21 mouse cellular contexts compared by ENCODE assay signal in the genomic region with DNA sequence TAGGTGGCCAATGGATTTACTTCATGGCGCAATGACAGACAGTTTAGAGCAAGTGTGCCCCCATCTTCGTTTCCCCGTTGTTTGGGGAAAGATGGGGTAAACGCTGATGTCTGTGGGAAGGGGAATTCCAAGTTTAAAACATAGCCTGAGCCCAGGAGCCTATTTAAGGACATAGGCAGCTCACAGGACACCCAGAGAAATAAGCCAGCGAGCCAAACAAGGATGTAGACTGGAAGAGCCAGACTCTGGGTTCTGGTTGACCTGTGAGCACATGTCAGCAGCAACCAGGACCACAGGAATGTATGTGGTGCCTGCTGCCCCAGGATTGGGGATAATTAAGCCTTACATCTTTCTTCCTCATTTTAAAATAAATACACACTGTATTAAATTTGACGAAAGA.
"Had no signal": no experiment of that assay in that cellular context is flagged by ENCODE, and none has a peak within 500 bp of the region (broad histone marks: within the 10 kb centered on the region; RNA-seq: fewer than 3 reads in every experiment).

No protein-coding gene starts in this region.

- H3K4me3 ChIP-seq: layer of hippocampus, adult 2 months; limb, embryonic 10.5 days; limb, embryonic 13.5 days; liver, embryonic 12.5 days; liver, embryonic 15.5 days; lung, embryonic 15.5 days; midbrain, embryonic 12.5 days had no signal

- H3K9me3 ChIP-seq: limb, embryonic 10.5 days; limb, embryonic 13.5 days; liver, embryonic 12.5 days; liver, embryonic 15.5 days; lung, embryonic 15.5 days; midbrain, embryonic 12.5 days had no signal

- H3K4me2 ChIP-seq: limb, embryonic 13.5 days; liver, embryonic 12.5 days; liver, embryonic 15.5 days; lung, embryonic 15.5 days; midbrain, embryonic 12.5 days had no signal

- H3K27me3 ChIP-seq: limb, embryonic 13.5 days; liver, embryonic 12.5 days; liver, embryonic 15.5 days; lung, embryonic 15.5 days; midbrain, embryonic 12.5 days had no signal

- H3K36me3 ChIP-seq: limb, embryonic 10.5 days; limb, embryonic 13.5 days; liver, embryonic 12.5 days; liver, embryonic 15.5 days; lung, embryonic 15.5 days; midbrain, embryonic 12.5 days had no signal

- H3K9ac ChIP-seq: limb, embryonic 13.5 days; liver, embryonic 12.5 days; liver, embryonic 15.5 days; lung, embryonic 15.5 days; midbrain, embryonic 12.5 days had no signal

- H3K4me1 ChIP-seq: limb, embryonic 10.5 days; liver, embryonic 12.5 days; liver, embryonic 15.5 days; lung, embryonic 15.5 days; midbrain, embryonic 12.5 days had no signal

- H3K27ac ChIP-seq: kidney, postnatal 0 days; layer of hippocampus, adult 2 months; limb, embryonic 10.5 days; limb, embryonic 13.5 days; liver, embryonic 12.5 days; liver, embryonic 15.5 days; lung, embryonic 15.5 days; midbrain, embryonic 12.5 days; stomach, postnatal 0 days had no signal

- DNase-seq: kidney, adult 2 months; kidney, postnatal 25 days; layer of hippocampus, adult 9-11 months; liver; lung, adult 18-20 months; lung, postnatal 10 days; lung, postnatal 36 days; right cerebral cortex, postnatal 4 days; thymus, adult 2 months; thymus, postnatal 14 days; thymus, postnatal 4 days had no signal

- ATAC-seq: liver, embryonic 12.5 days; midbrain, embryonic 16.5 days had no signal
